Mouse (Mus musculus) ES-E14 (cell line): ENCODE measurements at regions not wholly inside any gene's neighbourhood (a gene's known extent, or its start where the extent isn't known, plus 50 kb on each side); places are given as distances from the start of the nearest gene placed in this dataset.

Experiments used
- DNase-seq: peaks from one replicate; pipeline ENCODE4 v3.0.0-alpha.2; 2013; ENCODE audit warnings: low read depth, low spot score
- H3K27ac ChIP-seq: 2 replicates; pipeline ENCODE4 v1.5.1; 2012; ENCODE audit warnings: low read depth, mild to moderate bottlenecking, low read length, moderate library complexity, mixed read lengths; ENCODE audit not compliant: poor library complexity, insufficient read depth, severe bottlenecking
- H3K36me3 ChIP-seq: 2 replicates; pipeline ENCODE4 v1.6.1; 2012; ENCODE audit warnings: mild to moderate bottlenecking, low read length, moderate library complexity, mixed read lengths; ENCODE audit not compliant: control insufficient read depth, poor library complexity, insufficient read depth, severe bottlenecking
- H3K4me1 ChIP-seq, 2 experiments: fragments of 150-350 bp in 1 of 2; sonication (generic) in 1 of 2; 2 replicates each; pipeline ENCODE4 v1.6.1; 2012; ENCODE audit warnings: low read length in 2 of 2, mild to moderate bottlenecking in 1 of 2, mixed read lengths in 1 of 2; ENCODE audit not compliant: control insufficient read depth in 2 of 2, insufficient read depth in 2 of 2, poor library complexity in 1 of 2
- H3K4me3 ChIP-seq, 2 experiments: fragments of 150-350 bp in 1 of 2; sonication (generic) in 1 of 2; 2 replicates each; pipeline ENCODE4 v1.5.1; 2012; ENCODE audit warnings: low read length in 2 of 2, low read depth in 1 of 2, mild to moderate bottlenecking in 1 of 2, mixed read lengths in 1 of 2; ENCODE audit not compliant: insufficient read depth in 1 of 2, poor library complexity in 1 of 2, severe bottlenecking in 1 of 2
- H3K9ac ChIP-seq: 2 replicates; pipeline ENCODE4 v1.6.1; 2012; ENCODE audit warnings: low read depth, mild to moderate bottlenecking, low read length, mixed read lengths; ENCODE audit not compliant: poor library complexity, insufficient read depth, severe bottlenecking
- H3K9me3 ChIP-seq: fragments of 150-350 bp; sonication (generic); 2 replicates; pipeline ENCODE4 v1.6.1; 2012; ENCODE audit warnings: low read depth, mild to moderate bottlenecking, low read length; ENCODE audit not compliant: control insufficient read depth, insufficient read depth
- CHD2 ChIP-seq: IDR thresholded peaks from 2 replicates; pipeline ENCODE4 v1.6.1; 2014; ENCODE audit warnings: mild to moderate bottlenecking, low read depth, low read length, inconsistent platforms
- HCFC1 ChIP-seq: IDR thresholded peaks from 2 replicates; pipeline ENCODE4 v1.6.1; 2012; ENCODE audit warnings: low read length, inconsistent platforms, borderline replicate concordance; ENCODE audit not compliant: insufficient read depth
- MAFK ChIP-seq: IDR thresholded peaks from 2 replicates; pipeline ENCODE4 v1.6.1; 2014; ENCODE audit warnings: mild to moderate bottlenecking, low read depth, low read length, inconsistent platforms; ENCODE audit not compliant: insufficient read depth
- ZC3H11A ChIP-seq: IDR thresholded peaks from 2 replicates; pipeline ENCODE4 v1.6.1; 2012; ENCODE audit warnings: low read depth, mild to moderate bottlenecking, inconsistent platforms, low read length, borderline replicate concordance
- ZNF384 ChIP-seq: IDR thresholded peaks from 2 replicates; pipeline ENCODE4 v1.6.1; 2012; ENCODE audit warnings: low read depth, low read length, inconsistent platforms
- in situ Hi-C, 2 experiments: fragments of 600-800 bp; cut with MboI; formaldehyde crosslinking; loops; one replicate each; pipeline ENCODE4 v1.15.1; 2025; ENCODE audit warnings: low sequenced_read_pairs in 2 of 2, inconsistent platforms in 1 of 2; ENCODE audit not compliant: unreplicated experiment in 2 of 2

DNA sequence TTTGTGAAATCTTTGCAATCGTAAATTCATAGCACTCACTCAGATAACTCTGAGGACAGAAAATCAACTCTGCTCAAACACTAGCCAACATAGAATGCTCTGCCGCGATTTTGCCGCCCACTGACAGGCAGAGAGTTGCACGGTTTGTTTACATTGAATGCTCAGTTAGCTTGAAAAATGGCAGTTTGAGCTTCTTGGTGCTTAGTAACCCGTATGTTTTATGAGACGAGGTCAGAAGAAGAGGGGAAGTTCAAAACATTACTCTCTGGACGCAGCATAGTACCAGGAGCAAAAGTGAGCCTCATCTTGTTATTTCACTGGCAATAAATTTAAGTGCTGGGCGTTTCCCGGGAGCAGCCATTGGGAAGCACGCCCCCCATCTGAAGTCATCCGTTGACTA is 111.1 kb upstream of the Nek7 start:
- Histone ChIP-seq H3K4me3 (no peak overlapping the region), H3K27ac (no peak overlapping the region), H3K36me3 (no peaks in the 10 kb centered on the region), H3K9me3 (no peaks in the 10 kb centered on the region), H3K9ac (no peak overlapping the region), H3K4me1 (no peaks in the 10 kb centered on the region)
- DNase-seq, result no peak
- in situ Hi-C loops, result no loop called here
- TF ChIP-seq MAFK (no peak), HCFC1 (no peak), ZC3H11A (no peak), CHD2 (no peak), ZNF384 (no peak)

DNA sequence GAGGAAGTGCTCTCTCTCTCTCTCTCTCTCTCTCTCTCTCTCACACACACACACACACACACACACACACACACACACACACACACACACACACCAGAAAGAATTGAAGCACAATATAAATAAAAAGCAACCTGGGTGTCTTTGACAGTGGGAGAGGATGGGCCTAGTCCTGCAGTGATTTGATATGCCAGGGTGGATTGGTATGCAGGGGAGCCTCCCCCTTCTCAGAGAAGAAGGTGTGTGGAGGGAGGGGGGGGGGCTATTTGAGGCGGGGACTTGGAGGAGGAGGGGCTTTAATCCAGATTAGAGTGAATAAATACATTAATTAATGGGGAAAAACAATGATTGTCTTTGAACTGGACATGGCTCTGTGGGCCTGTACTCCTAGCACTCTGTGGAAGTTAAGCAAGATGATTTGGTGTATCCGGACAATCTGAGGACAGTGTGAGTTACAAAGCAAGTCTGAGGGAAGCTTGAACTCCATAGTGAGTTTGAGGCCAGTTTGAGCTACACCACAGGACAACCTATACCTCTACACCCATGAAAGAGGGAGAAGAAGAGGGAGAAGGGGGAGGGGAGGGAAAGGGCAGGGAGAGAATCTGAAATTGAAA is 109.3 kb upstream of the Nek7 start:
- H3K9me3 ChIP-seq, result no peaks in the 10 kb centered on the region
- no peak overlapping the region for H3K27ac ChIP-seq
- TF ChIP-seq MAFK (no peak), HCFC1 (no peak), CHD2 (no peak), ZNF384 (no peak), ZC3H11A (no peak)
- H3K9ac ChIP-seq, result no peak overlapping the region
- H3K4me1 ChIP-seq, result no peaks in the 10 kb centered on the region
- DNase-seq, result no peak
- no peak overlapping the region for H3K4me3 ChIP-seq
- in situ Hi-C loops, result no loop called here
- H3K36me3 ChIP-seq, result no peaks in the 10 kb centered on the region

DNA sequence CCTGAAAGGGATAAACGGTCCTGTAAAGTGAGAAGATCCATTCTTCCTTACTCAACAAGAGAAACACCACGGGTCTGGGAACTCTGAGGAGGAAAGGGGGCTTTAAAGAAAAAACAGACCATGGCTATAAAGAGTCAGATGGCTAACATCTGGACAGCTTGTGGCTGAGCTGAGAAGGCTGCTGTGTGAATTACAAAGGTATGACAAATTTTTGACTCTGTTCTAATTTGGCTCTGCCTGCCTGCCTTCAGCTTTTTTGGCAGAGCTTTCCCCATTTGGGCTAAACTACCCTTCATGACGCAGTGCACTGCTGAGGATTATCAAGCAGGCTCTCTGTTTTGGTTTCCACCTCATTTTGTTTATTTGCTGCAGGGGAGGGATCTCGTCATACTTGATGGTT is 100.8 kb upstream of the Nek7 start:
- TF ChIP-seq CHD2, result no peak
- no peaks in the 10 kb centered on the region for H3K36me3 ChIP-seq
- no peaks in the 10 kb centered on the region; the same call in 1 of the 2 replicates for H3K9me3 ChIP-seq
- no peak for DNase-seq
- no peak overlapping the region for H3K27ac ChIP-seq
- no peak overlapping the region for H3K9ac ChIP-seq
- no peaks in the 10 kb centered on the region for H3K4me1 ChIP-seq
- no peak overlapping the region for H3K4me3 ChIP-seq
- in situ Hi-C loops, result no loop called here

DNA sequence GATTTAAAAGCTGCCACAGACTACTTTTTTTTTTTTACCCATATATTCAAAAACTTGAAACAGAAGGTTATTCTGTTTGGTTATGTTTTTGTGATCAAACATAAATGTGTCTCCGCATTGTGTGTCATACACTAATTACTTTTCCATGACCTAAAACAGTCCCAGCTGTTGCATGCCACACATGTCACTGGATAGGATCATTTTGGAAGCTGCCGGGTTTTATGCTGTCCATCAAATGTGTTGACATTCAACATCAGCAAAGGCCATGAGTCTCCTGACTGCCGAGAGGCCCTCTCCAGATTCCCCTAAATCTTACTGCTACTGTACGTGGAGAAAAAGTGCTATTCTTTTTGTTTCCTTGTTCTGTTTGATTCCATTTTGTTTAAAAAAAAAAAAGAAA is 99.4 kb upstream of the Nek7 start:
- in situ Hi-C loops, result no loop called here
- DNase-seq, result no peak

DNA sequence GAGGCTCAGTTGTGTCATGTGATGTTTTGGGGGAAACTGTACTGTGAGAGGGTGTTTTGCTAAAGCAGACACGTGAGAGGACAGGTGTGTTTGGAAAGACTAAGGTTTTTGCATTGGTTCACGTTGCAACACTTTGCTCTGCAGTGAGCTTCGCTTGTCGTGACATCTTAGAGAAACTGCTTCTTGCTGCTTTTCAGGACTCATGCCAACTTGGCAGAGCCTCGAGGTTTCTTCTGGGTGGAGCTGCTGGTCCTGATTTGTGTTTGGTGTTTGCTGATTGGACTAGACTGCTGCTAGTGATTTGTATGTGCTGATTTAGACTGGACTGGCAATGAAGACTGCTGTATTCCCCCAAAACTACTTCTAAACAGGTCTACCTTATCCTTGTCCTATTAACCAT is 97.0 kb upstream of the Nek7 start:
- Histone ChIP-seq H3K9ac (no peak overlapping the region), H3K9me3 (no peaks in the 10 kb centered on the region; the same call in 1 of the 2 replicates), H3K27ac (no peak overlapping the region), H3K4me3 (no peak overlapping the region), H3K4me1 (no peaks in the 10 kb centered on the region), H3K36me3 (no peaks in the 10 kb centered on the region)
- TF ChIP-seq CHD2, result no peak
- TF ChIP-seq HCFC1, result no peak
- no peak for TF ChIP-seq ZC3H11A
- TF ChIP-seq MAFK, result no peak
- no peak for TF ChIP-seq ZNF384
- DNase-seq, result no peak
- in situ Hi-C loops, result no loop called here

More for the DNA sequence above, 99.4 kb upstream of the Nek7 start:
- Histone ChIP-seq H3K4me1 (no peaks in the 10 kb centered on the region), H3K27ac (no peak overlapping the region), H3K4me3 (no peak overlapping the region), H3K36me3 (no peaks in the 10 kb centered on the region), H3K9me3 (no peaks in the 10 kb centered on the region; the same call in 1 of the 2 replicates), H3K9ac (no peak overlapping the region)
- TF ChIP-seq MAFK, result no peak
- no peak for TF ChIP-seq ZC3H11A
- no peak for TF ChIP-seq HCFC1
- TF ChIP-seq CHD2, result no peak
- TF ChIP-seq ZNF384, result no peak
